Comparison of ENCODE assay signal across 26 mouse cellular contexts in the genomic region with DNA sequence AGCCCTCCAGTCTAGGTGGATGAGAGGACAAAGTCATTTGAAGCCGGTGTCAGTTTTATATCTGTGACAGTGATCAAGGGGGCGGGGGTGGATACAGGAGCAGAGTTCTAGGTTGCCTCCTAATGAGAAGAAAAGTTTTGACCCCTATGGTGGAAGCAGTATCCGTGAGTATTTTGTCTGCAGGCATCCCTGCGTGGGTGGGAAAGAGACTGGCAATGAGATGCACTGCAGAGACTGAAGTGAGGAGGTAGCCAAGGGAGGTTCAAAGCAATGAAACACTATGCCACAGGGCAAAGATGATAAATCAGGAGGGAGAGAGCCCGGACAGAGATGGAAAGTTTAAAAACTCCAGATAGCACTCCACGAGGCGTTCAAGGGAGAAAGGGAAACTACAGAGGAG.
DNase-seq lines count a peak whose midpoint lies in the region; ATAC-seq and TF ChIP-seq lines count a peak whose summit lies in the region.
"Had no signal": no experiment of that assay in that cellular context is flagged by ENCODE, and none has a peak within 500 bp of the region (broad histone marks: within the 10 kb centered on the region; RNA-seq: fewer than 3 reads in every experiment).

No protein-coding gene starts in this region.

- DNase-seq in forebrain, embryonic 10.5 days (ENCODE audit: extremely low spot score, low spot score) = no peak
- no peak for DNase-seq in forebrain, postnatal 0 days
- no peak for DNase-seq in kidney, postnatal 10 days
- DNase-seq in kidney, postnatal 0 days (ENCODE audit: low spot score) = peak; percentile 83
- no peak for DNase-seq in kidney, adult 9 months
- no peak for DNase-seq in lung, postnatal 4 days
- DNase-seq: adrenal gland, adult 2 months; adrenal gland, postnatal 10 days; adrenal gland, postnatal 25 days; B cell, adult 2 months; cerebellum, adult 11-12 months; cerebellum, adult 2 months; cerebellum, adult 9-11 months; cerebellum, postnatal 14 days; cerebellum, postnatal 36 days; embryo, embryonic 11 days had no signal

- H3K4me3 ChIP-seq in forebrain, embryonic 10.5 days = no peak overlapping the region
- no peak overlapping the region for H3K4me3 ChIP-seq in forebrain, postnatal 0 days (ENCODE audit: low read depth, low read length)
- no peak overlapping the region for H3K4me3 ChIP-seq in kidney, embryonic 15.5 days (replicated peaks)
- H3K4me3 ChIP-seq in kidney, postnatal 0 days (replicated peaks; ENCODE audit: low read depth, low read length) = no peak overlapping the region
- H3K4me3 ChIP-seq: embryonic facial prominence, embryonic 13.5 days; embryonic facial prominence, embryonic 15.5 days; erythroblast, embryonic 14.5 days; forebrain, embryonic 13.5 days; forebrain, embryonic 15.5 days had no signal

- no peaks in the 10 kb centered on the region for H3K27me3 ChIP-seq in forebrain, embryonic 10.5 days (ENCODE audit: poor library complexity, severe bottlenecking)
- no peaks in the 10 kb centered on the region for H3K27me3 ChIP-seq in forebrain, postnatal 0 days (ENCODE audit: insufficient read depth, low read length)
- no peaks in the 10 kb centered on the region for H3K27me3 ChIP-seq in kidney, embryonic 15.5 days
- no peaks in the 10 kb centered on the region for H3K27me3 ChIP-seq in kidney, postnatal 0 days (ENCODE audit: insufficient read depth, low read length)
- H3K27me3 ChIP-seq: CH12.LX; embryonic facial prominence, embryonic 13.5 days; embryonic facial prominence, embryonic 15.5 days; forebrain, embryonic 13.5 days; forebrain, embryonic 15.5 days; Patski had no signal

- no peak for TF ChIP-seq CTCF in forebrain, postnatal 0 days (IDR thresholded peaks at IDR 0.05; ENCODE audit: low read depth)
- no peak for TF ChIP-seq CTCF in kidney, postnatal 0 days (IDR thresholded peaks at IDR 0.05; ENCODE audit: low read depth)

- H3K4me2 ChIP-seq in forebrain, postnatal 0 days (ENCODE audit: low read depth) = no peak overlapping the region
- no peak overlapping the region for H3K4me2 ChIP-seq in kidney, embryonic 15.5 days
- H3K4me2 ChIP-seq in kidney, postnatal 0 days (ENCODE audit: low read length) = no peak overlapping the region
- H3K4me2 ChIP-seq: embryonic facial prominence, embryonic 13.5 days; embryonic facial prominence, embryonic 15.5 days; forebrain, embryonic 13.5 days; forebrain, embryonic 15.5 days had no signal

- WGBS in forebrain, embryonic 10.5 days = 89% methylated on average over 7 of the region's 7 CpGs
- WGBS in forebrain, postnatal 0 days = 80% methylated on average over 7 of the region's 7 CpGs
- WGBS in kidney, embryonic 15.5 days = 38% methylated on average over 7 of the region's 7 CpGs
- WGBS in kidney, postnatal 0 days = 34% methylated on average over 7 of the region's 7 CpGs

- no peaks in the 10 kb centered on the region for H3K36me3 ChIP-seq in forebrain, embryonic 10.5 days (replicated peaks)
- no peaks in the 10 kb centered on the region for H3K36me3 ChIP-seq in forebrain, postnatal 0 days (ENCODE audit: insufficient read depth)
- H3K36me3 ChIP-seq in kidney, embryonic 15.5 days = no peaks in the 10 kb centered on the region
- H3K36me3 ChIP-seq in kidney, postnatal 0 days (ENCODE audit: insufficient read depth, low read length) = no peaks in the 10 kb centered on the region
- H3K36me3 ChIP-seq: embryonic facial prominence, embryonic 13.5 days; embryonic facial prominence, embryonic 15.5 days; forebrain, embryonic 15.5 days; G1E had no signal

- peaks cover 18% of the 10 kb centered on the region for H3K4me1 ChIP-seq in forebrain, embryonic 10.5 days
- H3K4me1 ChIP-seq in forebrain, postnatal 0 days (ENCODE audit: insufficient read depth) = no peaks in the 10 kb centered on the region
- H3K4me1 ChIP-seq in kidney, embryonic 15.5 days = peaks cover 9% of the 10 kb centered on the region
- H3K4me1 ChIP-seq in kidney, postnatal 0 days (replicated peaks; ENCODE audit: insufficient read depth, low read length) = 0 out of 2 replicates have a peak, but pooled peaks cover 5% of the 10 kb centered on the region
- H3K4me1 ChIP-seq: embryonic facial prominence, embryonic 13.5 days; embryonic facial prominence, embryonic 15.5 days; forebrain, embryonic 13.5 days; forebrain, embryonic 15.5 days had no signal

- no peak for ATAC-seq in forebrain, postnatal 0 days
- peak; percentile 86 for ATAC-seq in kidney, embryonic 15.5 days (replicated peaks; ENCODE audit: low FRiP score)
- ATAC-seq in kidney, postnatal 0 days (replicated peaks; ENCODE audit: low FRiP score, low read depth) = peak; percentile 46; the same call in 1 of the 2 replicates
- ATAC-seq: CD4-positive, CD25-positive, alpha-beta regulatory T cell, adult 4 months; forebrain, embryonic 13.5 days; forebrain, embryonic 15.5 days; Patski had no signal

- no peak overlapping the region for H3K9ac ChIP-seq in forebrain, postnatal 0 days
- H3K9ac ChIP-seq in kidney, embryonic 15.5 days = no peak overlapping the region
- no peak overlapping the region for H3K9ac ChIP-seq in kidney, postnatal 0 days (ENCODE audit: low read depth, low read length)
- H3K9ac ChIP-seq: embryonic facial prominence, embryonic 13.5 days; embryonic facial prominence, embryonic 15.5 days; forebrain, embryonic 13.5 days; forebrain, embryonic 15.5 days had no signal

- H3K9me3 ChIP-seq in forebrain, embryonic 10.5 days = no peaks in the 10 kb centered on the region
- no peaks in the 10 kb centered on the region for H3K9me3 ChIP-seq in forebrain, postnatal 0 days (ENCODE audit: low read length)
- H3K9me3 ChIP-seq in kidney, embryonic 15.5 days (replicated peaks) = no peaks in the 10 kb centered on the region
- H3K9me3 ChIP-seq in kidney, postnatal 0 days (replicated peaks; ENCODE audit: low read length) = no peaks in the 10 kb centered on the region
- H3K9me3 ChIP-seq: embryonic facial prominence, embryonic 13.5 days; embryonic facial prominence, embryonic 15.5 days; forebrain, embryonic 13.5 days; forebrain, embryonic 15.5 days had no signal

- H3K27ac ChIP-seq in forebrain, embryonic 10.5 days = 0 out of 2 replicates have a peak overlapping the region, but pooled peaks have one; percentile 31
- no peak overlapping the region for H3K27ac ChIP-seq in forebrain, postnatal 0 days (ENCODE audit: low read depth, low read length)
- peak overlapping the region; percentile 34; the same call in 1 of the 2 replicates for H3K27ac ChIP-seq in kidney, embryonic 15.5 days
- no peak overlapping the region for H3K27ac ChIP-seq in kidney, postnatal 0 days
- H3K27ac ChIP-seq: embryonic facial prominence, embryonic 13.5 days; embryonic facial prominence, embryonic 15.5 days; forebrain, embryonic 13.5 days; forebrain, embryonic 15.5 days had no signal

Comparison
In these comparisons a context has a peak if more than half of its experiments do, and no peak if none do; other contexts are left out.
1. H3K27ac ChIP-seq: peak in forebrain, embryonic 10.5 days (single experiment) and kidney, embryonic 15.5 days (single experiment); none in forebrain, postnatal 0 days (single experiment) and kidney, postnatal 0 days (single experiment).